Mouse (Mus musculus) adrenal gland, postnatal 36 days (tissue): ENCODE data around the gene Kdm2a. TPM values are rescaled to one million over a fixed set of nuclear protein-coding genes. Genes with fewer than 3 reads are reported as not detected.

Source experiments
- DNase-seq, 2 experiments: peaks; one replicate each; pipeline ENCODE4 v3.0.0; 2021; ENCODE audit warnings: mixed read lengths in 1 of 2
- total RNA-seq, 2 experiments: library from RNA; stranded (reverse); gene quantifications; 2 replicates each; pipeline ENCODE4 v1.2.3; 2021

Kdm2a gene
- total RNA-seq, 2 experiments from 2014 or later, result 86.7 to 107 TPM

GRCm38 (mm10) chr19:4299574-4300270 lies 98.4 kb downstream of the Kdm2a start:
- DNase-seq, result no peak

DNA sequence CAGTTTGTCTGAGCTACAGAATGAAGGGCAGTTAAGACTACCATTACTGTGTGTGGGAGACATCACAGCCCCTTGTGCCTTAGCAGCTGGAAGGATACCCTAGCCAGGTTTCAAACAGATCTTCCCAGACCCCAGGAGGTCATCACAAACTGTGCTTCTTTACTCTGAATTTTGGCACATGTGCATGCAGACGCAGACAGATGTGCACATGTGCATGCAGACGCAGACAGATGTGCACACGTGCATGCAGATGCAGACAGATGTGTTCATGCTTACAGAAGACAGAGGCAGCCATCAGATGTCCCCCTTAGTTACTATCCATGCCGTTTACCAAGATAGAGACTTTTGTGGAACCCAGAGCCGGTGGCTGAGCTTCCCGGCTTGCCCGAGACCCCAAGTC lies 99.0 kb downstream of the Kdm2a start:
- no peak for DNase-seq

DNA sequence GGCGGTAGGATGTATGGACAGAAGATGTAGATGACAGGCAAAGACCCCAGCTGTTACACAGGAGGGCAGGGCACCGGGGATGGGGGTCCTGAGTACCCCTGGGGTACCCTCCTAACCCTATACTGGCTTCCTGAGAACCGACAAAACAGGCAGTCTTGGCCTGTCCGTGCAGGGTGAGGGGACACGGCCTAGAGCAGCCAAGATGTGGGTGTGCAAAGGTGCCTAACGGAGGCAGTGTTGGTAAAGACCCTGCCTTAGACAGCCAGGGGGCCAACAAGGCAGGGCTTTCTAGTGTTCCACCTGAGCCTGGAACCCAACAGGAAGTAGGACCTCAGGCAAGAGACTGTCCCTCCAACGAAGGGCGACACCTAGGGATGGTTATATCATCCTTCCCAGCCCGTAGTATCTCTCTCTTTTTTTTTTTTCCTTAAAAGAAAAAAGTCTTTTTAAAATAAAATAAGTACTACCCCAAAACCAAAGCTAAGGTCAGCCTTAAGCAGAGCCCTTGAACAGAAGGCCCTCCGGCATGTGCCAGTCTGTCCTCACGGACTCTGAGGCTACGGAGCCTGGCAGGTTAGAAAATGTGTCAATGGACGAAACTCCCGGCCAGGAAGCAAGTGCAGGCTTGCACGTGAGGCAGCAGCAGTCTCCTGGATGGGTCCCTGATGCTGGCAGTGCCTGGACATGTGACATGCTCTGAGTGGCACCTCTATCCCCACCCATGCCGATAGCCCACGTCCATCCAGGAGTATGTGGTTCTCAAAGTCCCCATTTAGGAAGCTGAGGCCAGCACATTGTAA lies 99.6 kb downstream of the Kdm2a start:
- no peak for DNase-seq

DNA sequence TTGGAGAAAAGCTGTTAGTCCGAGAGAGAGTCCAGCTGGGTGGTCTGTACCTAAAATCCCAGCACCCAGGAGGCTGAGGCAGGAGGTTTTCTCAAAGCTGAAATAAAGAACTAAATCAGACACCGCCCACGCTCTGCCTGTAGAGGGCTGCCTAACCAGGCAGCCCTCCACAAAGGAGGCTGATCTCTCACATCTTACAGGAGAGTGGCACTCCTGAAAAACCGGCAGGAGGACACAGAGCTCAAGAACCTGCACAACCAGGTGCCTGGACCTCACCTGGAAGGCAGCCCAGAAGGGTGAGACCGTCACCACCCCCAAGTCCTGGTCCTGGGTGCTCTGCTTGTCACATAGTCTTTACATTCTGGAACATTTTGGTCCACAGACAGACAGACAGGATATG lies 100.2 kb downstream of the Kdm2a start:
- DNase-seq, result no peak

DNA sequence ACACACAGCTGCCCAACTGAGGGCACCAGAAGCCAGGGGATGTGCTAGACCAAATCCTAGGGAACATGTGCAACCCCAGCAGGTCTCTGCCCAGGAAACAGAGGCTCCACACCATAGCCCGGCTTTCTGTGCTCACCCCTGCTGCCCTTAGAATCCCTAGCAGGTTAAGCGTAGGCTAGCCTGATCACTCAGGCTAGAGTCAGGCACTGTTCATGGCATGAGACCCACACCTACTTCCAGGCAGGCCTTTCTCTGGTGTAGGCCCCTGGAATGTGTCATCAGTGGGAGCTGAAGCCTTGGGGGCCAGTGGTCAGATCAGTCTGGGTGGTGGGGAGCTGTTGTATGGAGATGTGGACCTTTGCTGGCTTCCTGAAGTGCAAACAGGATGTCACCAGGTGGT lies 101.5 kb downstream of the Kdm2a start:
- no peak for DNase-seq

DNA sequence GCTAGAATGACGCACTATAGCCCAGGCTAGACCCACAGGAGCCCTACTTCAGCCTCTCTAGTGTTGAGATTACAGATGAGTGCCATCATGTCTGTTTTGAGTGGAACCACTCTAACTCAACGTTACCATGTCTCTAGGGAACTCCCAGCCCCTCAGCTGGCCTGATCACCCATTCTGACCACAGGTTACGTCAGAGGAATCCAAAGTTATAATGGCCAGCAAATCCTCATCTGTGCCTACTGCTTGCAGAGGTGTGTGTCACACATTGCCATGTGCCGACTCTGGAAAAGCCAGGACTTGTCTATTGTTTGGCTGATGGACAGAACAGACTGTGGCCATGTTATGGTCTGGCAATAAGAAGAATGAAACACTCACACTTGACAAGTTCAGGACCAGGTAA lies 102.7 kb downstream of the Kdm2a start:
- DNase-seq, result no peak

DNA sequence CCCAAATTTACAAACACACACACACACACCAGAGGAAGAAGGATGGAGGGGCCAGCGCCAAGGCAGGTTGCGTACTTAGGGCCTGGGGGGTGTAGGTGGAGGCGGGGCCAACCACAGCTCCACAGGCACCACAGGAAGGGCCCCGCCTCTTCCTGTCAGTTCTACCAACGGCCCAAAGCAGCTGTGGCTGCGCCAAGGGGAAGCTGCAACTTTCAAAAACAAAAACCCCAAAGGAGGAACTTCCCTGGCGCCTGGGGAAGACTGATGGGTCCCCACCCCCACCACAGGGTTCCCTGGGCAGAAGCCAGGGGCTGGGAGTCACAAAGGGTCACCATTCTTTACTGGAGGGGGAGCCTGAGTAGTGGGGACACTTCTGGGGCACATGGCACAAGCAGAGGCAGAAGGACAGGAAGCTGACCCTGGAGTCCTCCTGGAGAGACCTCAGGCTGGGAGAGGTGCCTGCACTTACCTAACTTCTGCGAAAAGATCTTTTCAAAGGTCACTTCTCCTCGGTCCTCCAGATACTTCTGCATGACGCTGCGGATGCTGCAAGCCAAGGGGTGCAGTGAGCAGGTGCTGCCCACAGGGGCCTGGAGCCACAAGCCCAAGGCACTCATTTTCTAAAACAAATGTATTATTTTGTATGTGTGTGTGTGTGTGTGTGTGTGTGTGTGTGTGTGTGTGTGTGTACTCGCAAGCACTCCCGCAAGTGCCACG lies 103.5 kb downstream of the Kdm2a start:
- peak; percentile 50 to 78 for DNase-seq

GRCm38 (mm10) chr19:4291161-4291560 lies 106.9 kb downstream of the Kdm2a start:
- no peak for DNase-seq

- DNase-seq, result no peak
Measured at GRCm38 (mm10) chr19:4290749-4291148, 107.3 kb downstream of the Kdm2a start.

DNA sequence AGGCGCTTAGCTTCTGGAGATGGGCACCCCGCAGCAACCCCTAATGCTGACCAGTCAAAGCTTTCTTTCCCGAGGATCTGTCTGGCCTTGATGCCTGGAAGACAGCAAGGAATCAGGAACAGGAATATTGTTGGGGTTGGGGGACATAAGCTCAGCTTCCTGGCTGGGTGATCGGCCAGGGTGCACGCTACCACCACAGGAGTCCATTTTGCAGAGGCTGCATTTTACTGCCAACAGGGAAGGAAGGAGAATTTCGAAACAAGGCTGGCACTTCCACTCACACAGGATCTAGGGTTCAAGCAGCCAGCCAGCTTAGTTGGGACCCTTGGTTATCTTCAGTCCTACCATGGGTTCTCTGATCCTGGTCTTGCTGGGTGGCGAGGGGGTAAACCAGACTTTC lies 114.4 kb downstream of the Kdm2a start:
- no peak for DNase-seq

DNA sequence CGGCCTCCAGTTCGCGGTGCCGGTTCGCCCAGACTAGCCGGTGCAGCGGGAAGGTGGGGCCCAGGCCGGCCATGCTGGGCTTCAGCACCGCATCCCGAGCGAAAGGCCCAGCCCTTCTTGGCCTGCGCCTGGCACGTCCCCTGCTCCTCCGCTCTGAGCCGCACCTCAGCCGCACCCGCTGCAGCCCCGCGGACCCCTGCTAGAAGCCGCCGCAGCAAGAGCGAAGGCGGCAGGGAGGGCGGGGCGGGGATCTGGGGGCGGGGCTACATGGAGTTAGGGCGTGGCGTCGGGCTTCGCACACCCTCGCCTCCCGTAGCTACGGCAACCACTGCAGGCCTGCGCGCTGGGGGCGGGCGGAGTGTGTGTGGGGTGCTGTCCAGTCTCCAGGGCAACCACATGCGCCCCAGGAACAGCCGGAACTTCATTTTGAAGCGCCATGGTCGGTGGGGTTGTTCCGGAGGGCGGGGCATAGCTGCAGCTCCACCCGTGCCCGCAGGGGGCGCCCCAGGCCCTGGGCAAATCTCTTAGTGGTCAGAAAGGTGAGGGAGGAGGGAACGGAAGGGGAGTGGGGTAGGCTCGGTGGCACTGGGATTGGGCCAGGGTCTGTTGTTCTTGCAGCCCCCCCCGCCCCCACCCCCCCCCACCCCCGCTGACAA lies 115.1 kb downstream of the Kdm2a start, which contains the start of gene Ankrd13d:
Gene Ankrd13d, minus strand, starts transcription at position 240 of the 656 bp plus-strand sequence.
- DNase-seq, result peak; percentile 85 to 93

DNA sequence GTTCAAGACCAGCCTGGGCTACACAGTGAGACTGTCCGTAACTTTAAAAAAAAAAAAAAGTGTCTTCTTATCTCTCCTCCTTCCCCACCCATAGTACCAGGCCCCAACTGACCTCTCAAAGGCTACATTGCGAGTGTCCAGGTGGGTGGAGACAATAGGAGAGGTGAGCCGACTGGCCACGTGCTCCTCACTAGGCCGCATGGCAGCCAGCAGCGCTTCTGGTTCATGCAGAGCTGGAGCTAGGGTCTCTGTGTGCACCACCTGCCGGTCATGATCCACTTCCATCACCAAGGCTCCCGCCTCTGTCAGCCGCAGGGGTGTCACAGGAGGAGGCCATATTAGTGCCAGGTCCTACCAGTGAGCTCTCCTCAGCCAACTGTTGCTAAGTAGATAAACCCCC lies 117.7 kb downstream of the Kdm2a start:
- no peak for DNase-seq

- no peak for DNase-seq
Measured at GRCm38 (mm10) chr19:4279487-4279886, 118.6 kb downstream of the Kdm2a start.

DNA sequence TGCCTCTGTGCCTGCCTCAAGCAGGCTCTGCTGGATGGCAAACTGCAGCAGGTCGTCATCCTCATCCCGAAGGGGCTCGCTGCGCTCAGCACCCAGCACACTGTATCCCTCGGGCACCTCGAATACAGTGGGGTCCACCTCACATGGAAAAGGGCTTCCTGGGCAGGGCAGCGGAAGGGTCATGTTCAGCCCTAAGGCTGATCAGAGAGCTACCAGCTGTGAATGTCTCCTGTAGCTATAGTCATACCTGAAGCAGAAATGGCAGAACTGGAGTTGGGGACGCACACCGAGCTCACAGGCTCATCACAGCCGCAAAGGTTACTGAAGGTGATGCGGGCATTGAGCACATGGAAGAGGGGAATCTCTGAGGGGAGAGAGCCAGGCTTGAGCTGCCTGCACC lies 127.1 kb downstream of the Kdm2a start:
- no peak for DNase-seq

DNA sequence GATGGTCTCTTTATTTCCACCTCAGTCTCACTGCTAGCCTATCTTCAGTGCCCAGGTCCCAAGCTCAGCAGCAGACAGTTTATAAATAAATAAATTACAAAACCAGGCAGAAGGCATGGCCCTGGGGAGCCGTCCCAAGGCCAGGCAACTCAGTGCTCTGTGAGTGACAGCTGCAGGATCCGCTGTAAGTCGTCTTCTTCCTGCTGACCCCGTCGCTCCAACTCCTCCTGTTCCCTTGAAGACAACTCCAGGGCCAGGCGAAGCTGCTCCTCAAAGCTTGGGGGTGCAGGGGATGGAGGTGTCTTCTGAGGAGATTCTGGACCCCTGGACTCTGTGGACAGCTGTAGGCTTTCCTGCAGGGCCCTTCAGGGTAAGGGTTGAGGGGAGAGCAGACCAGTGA lies 127.9 kb downstream of the Kdm2a start:
- DNase-seq, result peak; percentile 63 to 67

GRCm38 (mm10) chr19:4268566-4269361 lies 129.3 kb downstream of the Kdm2a start, which contains the start of gene Ssh3:
Gene Ssh3 (minus strand): TSS chr19:4269180.
- peak; percentile 87 to 90 for DNase-seq

DNA sequence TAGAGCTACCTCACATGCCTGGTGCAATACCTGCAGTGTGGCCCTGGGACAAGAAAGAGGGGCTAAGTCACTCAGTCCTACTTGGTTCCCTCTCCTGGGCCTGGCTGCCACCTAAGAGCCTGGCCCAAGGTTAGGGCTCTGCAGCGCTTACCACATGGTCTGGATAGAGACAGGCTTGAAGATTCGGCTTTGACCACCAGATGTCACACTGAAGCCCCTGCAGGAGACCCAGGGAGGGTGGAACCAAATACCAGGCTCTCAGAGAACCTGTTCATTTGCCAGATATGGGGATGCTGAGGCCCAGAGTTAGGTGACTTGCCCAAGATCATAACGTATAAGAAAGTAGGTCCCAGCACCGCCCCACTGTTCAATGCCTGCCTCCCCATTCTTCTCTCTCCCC lies 132.1 kb downstream of the Kdm2a start:
- DNase-seq, result no peak
